Comparison of ENCODE assay signal across 8 mouse cellular contexts in the genomic region with DNA sequence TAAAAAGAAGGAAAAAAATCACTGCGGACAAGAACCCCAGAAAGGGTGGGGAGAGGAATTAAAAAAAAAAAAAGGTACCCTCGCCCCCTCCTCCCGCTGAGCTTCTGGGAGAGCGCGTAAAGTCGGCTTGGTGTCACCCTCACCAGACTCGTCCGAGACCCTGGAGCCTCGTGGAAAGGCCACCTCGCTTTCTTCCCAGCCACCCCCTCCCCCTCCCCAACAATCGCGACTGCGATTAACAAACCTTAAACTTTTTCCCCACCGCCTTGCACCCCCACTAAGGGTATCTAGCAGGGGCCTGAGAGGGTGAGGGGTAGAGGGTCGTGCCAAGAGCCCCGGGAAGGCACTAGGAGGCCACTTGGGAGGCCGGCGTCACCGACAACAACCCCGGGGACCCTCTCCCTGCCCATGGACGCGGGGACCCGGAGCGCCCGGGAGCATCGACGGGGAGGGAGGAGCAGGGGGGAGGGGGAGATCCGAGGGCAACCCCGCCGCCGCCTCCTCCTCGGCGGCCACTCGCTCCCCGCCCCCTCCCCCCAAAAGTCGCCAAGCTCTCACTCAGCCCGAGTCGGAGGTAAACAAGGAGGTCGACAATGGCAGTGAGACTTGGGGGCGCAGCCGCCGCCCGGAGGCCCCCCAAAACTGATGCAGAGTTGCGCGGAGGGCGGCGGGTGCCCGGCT. TPM values are rescaled to one million over a fixed set of nuclear protein-coding genes. Genes with fewer than 3 reads are reported as not detected.
DNase-seq lines count a peak whose midpoint lies in the region; ATAC-seq and TF ChIP-seq lines count a peak whose summit lies in the region.

No protein-coding gene starts in this region.

- H3K4me2 ChIP-seq in kidney, embryonic 16.5 days (replicated peaks; ENCODE audit: low read depth, low read length): peak overlapping the region; percentile 94
- H3K4me2 ChIP-seq in liver, embryonic 14.5 days (ENCODE audit: low read depth): peak overlapping the region; percentile 72

- intact Hi-C loops in heart, postnatal 14 days (cut with DNase I): no loop called here

- WGBS in kidney, embryonic 16.5 days: 0% methylated on average over 26 of the region's 48 CpGs
- WGBS in liver, embryonic 14.5 days (ENCODE audit: insufficient replicate concordance): 0% methylated on average over 35 of the region's 48 CpGs

- no peaks in the 10 kb centered on the region for H3K9me3 ChIP-seq in kidney, embryonic 16.5 days (ENCODE audit: low read length)
- H3K9me3 ChIP-seq in liver, embryonic 14.5 days (ENCODE audit: control insufficient read depth, low read length): no peaks in the 10 kb centered on the region

- H3K4me1 ChIP-seq in kidney, embryonic 16.5 days (ENCODE audit: insufficient read depth, low read length): no peaks in the 10 kb centered on the region; the same call in 1 of the 2 replicates
- 0 out of 4 replicates have a peak, but pooled peaks cover 0 to 3% of the 10 kb centered on the region in 2 experiments for H3K4me1 ChIP-seq in liver, embryonic 14.5 days (replicated peaks; ENCODE audit: control insufficient read depth in 2 of 2, insufficient read depth in 2 of 2, low read length in 1 of 2)

- no peak for DNase-seq in kidney, adult 9 months
- DNase-seq in R1 (ENCODE audit: low read depth, low spot score): peak; percentile 61
- peak; percentile 48 for DNase-seq in embryo, embryonic 11.5 days (ENCODE audit: low read depth, low spot score)
- peak; percentile 36 to 42 for DNase-seq in heart, postnatal 14 days
- DNase-seq in liver, embryonic 14.5 days (ENCODE audit: low read depth in 3 of 3, low spot score in 3 of 3): no peak
- peak; percentile 38 for DNase-seq in splenic B cell, adult 2 months (ENCODE audit: low read depth, low spot score)
- no peak for DNase-seq in layer of hippocampus, postnatal 14 days (ENCODE audit: low spot score in 2 of 2)

- H3K27ac ChIP-seq in kidney, embryonic 16.5 days (ENCODE audit: low read length): peak overlapping the region; percentile 43; the same call in 1 of the 2 replicates
- H3K27ac ChIP-seq in liver, embryonic 14.5 days: no peak overlapping the region

- peak; percentile 76 for ATAC-seq in kidney, embryonic 16.5 days (ENCODE audit: low FRiP score, low TSS enrichment)
- ATAC-seq in liver, embryonic 14.5 days (ENCODE audit: insufficient read depth): no peak

- H3K36me3 ChIP-seq in kidney, embryonic 16.5 days (ENCODE audit: insufficient read depth, low read length): no peaks in the 10 kb centered on the region
- H3K36me3 ChIP-seq in liver, embryonic 14.5 days (replicated peaks; ENCODE audit: control insufficient read depth, insufficient read depth, low read depth): no peaks in the 10 kb centered on the region
- H3K36me3 ChIP-seq in splenic B cell, adult 2 months (ENCODE audit: control insufficient read depth, insufficient read depth, low read length, poor library complexity, severe bottlenecking): peaks cover 3% of the 10 kb centered on the region

- TF ChIP-seq CTCF in liver, embryonic 14.5 days (IDR thresholded peaks at IDR 0.05; ENCODE audit: low read depth): no peak

- peaks cover 10% of the 10 kb centered on the region for H3K27me3 ChIP-seq in kidney, embryonic 16.5 days (ENCODE audit: insufficient read depth, low read length)
- peaks cover 28% of the 10 kb centered on the region for H3K27me3 ChIP-seq in liver, embryonic 14.5 days (ENCODE audit: control insufficient read depth, insufficient read depth, low read length)
- H3K27me3 ChIP-seq in splenic B cell, adult 2 months (ENCODE audit: control insufficient read depth, insufficient read depth, low read length, poor library complexity, severe bottlenecking): no peaks in the 10 kb centered on the region

- H3K4me3 ChIP-seq in kidney, embryonic 16.5 days (ENCODE audit: low read length): peak overlapping the region; percentile 85
- peak overlapping the region; percentile 47 to 58 for H3K4me3 ChIP-seq in liver, embryonic 14.5 days (ENCODE audit: insufficient read depth in 1 of 2, low read depth in 2 of 2, low read length in 2 of 2)

- H3K9ac ChIP-seq in kidney, embryonic 16.5 days (replicated peaks; ENCODE audit: low read length): peak overlapping the region; percentile 82
- H3K9ac ChIP-seq in liver, embryonic 14.5 days (replicated peaks): no peak overlapping the region

- TF ChIP-seq EP300 in liver, embryonic 14.5 days (IDR thresholded peaks at IDR 0.05; ENCODE audit: low read depth): no peak

RNA-seq across cellular contexts. Expression of a gene that starts 20.7 kb away (rescaled TPM):
- 6.7 and 7.5 TPM in 2 replicates for polyA plus RNA-seq in kidney, embryonic 16.5 days (2015; fragmentation: Nextera tagmentation; extraction: Ambion mirVana)
- 10 to 100 TPM; 27.1 to 63.8 TPM for total RNA-seq in heart, postnatal 14 days (2021)
- polyA plus RNA-seq in liver, embryonic 14.5 days (2012; rRNA removed): 0.68 and 0.96 TPM in 2 replicates
- polyA plus RNA-seq in liver, embryonic 14.5 days (2014; fragmentation: Nextera tagmentation; extraction: Ambion mirVana): 0.74 and 1.2 TPM in 2 replicates
- total RNA-seq in layer of hippocampus, postnatal 14 days (2021): 10 to 100 TPM; 67.4 to 69.6 TPM

Comparison
In these comparisons a context has a peak if more than half of its experiments do, and no peak if none do; other contexts are left out.
1. DNase-seq: peak in R1 (single experiment), embryo, embryonic 11.5 days (single experiment), heart, postnatal 14 days (2 of 2) and splenic B cell, adult 2 months (single experiment); none in kidney, adult 9 months (single experiment), liver, embryonic 14.5 days (0 of 3) and layer of hippocampus, postnatal 14 days (0 of 2).